Mouse (Mus musculus): ENCODE measurements at regions not wholly inside any gene's neighbourhood (a gene's known extent, or its start where the extent isn't known, plus 50 kb on each side); places are given as distances from the start of the nearest gene placed in this dataset.

DNA sequence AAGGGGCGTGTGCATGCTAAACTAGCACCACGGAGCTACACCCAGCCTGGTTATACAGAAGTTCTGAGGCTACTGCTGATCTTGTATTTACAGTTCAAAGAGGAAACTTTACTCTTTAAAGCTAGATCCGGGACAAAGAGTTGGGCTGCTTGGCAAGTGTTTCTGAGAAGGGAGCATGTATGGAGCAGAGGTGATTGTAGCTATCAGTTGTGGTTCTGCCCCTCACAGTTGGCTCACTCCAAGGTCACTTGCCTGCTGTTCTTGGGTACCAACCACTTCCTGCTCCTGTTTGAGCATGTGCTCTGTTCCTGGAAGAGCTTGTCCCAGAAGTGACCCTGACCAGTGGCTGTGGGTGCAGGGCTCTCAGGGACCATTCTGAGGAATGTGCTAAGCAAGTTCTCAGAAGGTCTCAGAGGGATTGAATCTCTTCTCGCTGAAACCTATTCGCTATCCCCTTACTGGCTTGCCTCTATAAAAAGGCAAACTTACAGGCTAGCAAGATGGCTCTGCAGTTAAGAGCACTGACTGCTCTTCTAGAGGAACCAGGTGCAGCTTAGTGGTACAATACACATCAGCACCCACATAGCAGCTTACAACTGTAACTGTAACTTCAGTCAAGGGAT is 94.9 kb upstream of the Max start:
- CTCF ChIA-PET, result no interaction called here

DNA sequence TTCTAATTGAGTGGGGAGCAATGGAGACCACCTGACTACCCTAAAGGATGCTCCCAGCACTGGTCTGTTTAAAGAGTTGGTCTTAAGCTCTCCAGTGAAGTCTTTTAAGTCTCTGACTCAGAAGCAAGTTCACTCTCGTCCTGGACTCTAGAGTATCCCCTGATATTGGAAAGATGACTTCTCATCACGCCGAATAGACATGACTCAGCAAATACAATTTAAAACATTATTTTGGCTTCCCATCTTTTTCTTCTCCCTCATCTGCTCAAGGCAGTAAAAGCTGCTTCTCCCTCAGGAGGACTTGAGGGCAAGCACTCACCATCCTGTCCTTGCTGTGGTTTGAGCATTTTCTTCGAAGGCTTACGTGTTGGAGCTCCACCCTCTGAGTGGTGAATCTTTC is 92.7 kb upstream of the Max start:
- CTCF ChIA-PET, result no interaction called here

DNA sequence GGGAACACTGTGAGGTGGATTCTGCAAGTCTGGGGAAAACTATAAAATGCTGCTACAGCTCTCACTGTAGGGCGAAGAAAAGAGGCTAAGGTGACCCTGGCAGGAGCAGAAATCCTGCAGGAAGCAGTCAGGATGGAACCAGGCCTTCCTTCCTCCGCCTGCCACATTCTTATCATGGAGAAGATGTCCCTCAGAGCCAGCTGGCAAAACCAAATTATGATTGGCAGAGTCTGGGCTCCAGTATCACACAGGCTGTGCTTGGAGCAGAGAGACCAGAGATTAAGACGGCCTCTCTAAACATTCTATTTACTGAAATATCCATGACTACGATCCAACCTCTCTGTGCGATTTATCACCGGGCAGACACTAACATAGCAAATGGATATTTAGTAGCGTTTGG is 92.2 kb upstream of the Max start:
- CTCF ChIA-PET, result no interaction called here

DNA sequence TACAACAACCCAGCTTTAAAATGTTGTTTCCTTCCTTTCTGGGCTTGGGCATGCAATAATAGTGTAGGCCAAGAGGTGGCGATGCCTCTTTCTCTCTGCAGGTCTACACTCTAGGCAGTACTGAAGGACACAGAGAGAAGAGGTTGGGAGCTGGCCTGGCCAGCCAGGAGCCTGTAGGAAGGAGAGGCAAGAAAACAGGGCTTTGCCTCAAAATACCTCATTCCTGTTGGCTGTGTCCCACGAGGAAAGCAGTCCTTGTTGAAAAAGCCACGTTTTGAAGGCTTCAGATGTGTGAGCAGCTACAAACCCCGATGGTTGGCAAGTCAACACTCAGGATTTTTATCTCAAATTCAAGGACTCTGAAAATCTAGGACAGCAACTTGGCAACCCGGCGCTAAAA is 90.9 kb upstream of the Max start:
- CTCF ChIA-PET, result no interaction called here

DNA sequence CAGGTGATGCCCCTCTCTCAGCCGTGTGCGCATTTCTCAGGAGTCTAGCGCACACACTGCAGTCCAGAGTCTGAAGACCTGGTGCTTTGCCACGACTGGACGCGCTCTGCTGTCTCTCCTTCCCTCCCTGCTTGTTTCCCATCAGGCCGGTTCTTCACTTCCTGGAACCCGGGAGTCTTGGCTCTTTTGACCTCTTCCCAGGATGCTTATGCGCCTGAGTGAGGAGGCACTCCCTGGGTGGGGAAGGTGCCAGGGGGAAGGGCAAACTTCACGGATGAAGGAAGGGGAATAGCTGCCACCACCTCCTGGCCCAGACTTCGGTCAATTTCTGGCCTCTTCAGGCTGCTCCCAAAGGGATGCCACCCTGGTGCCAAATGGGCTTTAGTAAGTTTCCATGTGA is 86.4 kb upstream of the Max start:
- CTCF ChIA-PET, result no interaction called here

DNA sequence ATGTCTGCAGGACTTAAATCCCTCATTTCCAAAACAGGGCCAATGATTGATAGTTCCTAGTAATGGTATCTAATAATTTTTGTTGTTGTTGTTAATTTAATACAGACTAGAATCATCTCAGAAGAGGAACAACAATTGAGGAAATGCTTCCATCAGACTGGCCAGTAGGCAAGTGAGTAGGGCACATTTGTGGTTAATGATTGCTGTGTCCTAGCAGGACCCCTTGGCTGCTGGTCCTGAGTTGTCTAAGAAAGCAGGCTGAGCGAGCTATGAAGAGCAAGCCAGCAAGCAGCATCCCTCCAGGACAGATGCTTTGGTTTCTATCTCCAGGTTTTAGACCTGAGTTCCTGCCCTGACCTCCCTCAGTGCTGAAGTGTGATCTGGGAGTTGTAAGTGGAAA is 85.3 kb upstream of the Max start:
- CTCF ChIA-PET, result interaction anchor here (0.5 kb wide), 1 partner anchor 96 kb away, joined by 3 read pairs; no protein-coding TSS in a partner anchor

DNA sequence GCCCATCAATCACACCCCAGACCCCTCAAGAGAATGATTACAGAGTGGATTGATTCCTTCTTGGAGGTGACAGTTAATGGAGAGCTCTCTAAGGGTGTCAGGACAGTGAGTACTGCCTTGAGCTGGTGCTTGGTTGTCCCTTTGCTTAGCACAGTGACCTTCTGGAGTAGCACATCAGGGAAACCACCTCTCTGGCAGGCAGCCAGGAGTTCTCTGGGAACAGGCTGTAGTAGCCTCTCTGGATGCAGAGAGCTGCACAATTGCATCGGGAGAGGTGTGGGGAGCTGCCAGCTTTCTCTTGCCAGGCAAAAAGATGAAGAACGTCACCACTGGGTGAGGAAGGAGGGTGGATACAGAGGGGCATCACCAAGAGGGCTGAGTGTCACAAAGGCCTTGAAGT is 84.0 kb upstream of the Max start:
- CTCF ChIA-PET, result no interaction called here

DNA sequence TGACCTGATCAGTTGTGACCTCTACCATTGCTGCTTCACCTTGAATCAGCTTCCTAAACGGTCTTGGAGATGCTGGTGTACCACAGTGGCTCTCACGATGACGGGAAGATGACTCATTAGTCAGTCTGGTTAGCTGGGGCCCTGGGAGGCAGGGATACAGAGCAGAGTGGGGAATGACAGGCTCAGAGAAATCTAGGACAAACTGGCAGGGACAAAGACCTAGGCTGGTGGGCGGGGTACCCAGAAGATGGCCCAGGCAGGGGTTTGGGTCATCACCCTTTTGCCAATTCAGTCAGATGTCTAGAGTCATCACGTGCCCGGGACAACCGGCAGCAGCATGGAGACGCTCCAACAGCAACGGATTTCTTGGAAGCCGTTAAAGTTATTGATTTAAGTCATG is 83.4 kb upstream of the Max start:
- CTCF ChIA-PET, result no interaction called here

DNA sequence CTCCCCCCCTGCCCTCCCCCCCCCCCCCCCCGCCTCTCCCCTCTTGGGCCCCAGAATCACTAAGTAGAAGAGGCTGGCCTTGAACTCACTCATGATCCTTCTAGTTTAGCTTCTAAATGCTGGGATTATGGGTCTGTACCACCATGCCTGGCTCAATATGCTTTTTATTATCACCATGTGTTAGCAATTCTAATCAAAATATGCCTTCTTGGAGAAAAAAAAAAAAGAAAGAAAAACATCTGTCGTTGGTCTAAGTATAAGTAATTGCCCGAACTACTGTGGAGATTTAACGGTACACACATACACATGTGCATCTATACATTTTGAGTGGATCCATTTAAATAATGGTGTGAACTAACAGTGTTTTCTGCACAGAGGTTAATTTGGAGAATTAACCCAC is 80.4 kb upstream of the Max start:
- CTCF ChIA-PET, result interaction anchor here (0.7 kb wide), 1 partner anchor 913 kb away, joined by 6 read pairs; no protein-coding TSS in a partner anchor

DNA sequence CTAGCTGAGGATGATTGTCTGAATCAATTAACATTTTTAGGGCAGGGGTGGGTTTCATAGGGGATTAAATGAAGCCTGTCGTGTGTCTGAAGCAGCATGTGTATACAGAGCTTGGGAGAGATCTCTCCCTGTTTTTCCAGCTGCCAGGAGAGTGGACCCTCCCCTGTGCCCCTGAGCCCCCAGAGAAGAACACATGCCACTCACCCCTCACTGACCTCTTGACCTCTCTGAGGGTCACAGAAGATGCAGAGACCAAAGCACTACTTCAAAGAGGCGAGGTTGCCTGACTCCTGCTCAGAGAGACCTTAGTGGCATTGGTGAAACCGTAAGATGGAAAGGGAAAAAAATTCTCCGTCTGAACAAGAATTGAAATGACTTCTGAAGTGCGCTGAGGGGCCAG is 79.1 kb upstream of the Max start:
- CTCF ChIA-PET, result no interaction called here

DNA sequence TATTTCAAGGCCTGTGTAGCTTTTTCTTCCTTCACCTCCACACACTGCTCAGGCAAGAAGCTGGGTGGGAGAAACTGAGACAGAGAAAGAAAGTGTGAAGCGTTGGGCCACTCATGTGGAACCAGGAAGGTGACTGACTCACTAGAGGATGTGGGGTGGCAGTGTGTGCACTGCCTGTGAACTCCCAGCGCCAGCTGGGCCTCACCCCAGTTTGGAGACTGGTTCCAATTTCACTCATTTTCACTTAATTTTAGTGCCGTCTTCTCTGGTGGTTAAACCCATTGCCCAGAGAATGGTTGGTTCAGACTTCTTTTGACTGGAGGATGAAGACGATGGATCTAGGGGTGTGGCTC is 77.9 kb upstream of the Max start:
- CTCF ChIA-PET, result interaction anchor here (0.6 kb wide), 1 partner anchor 150 kb away, joined by 9 read pairs; no protein-coding TSS in a partner anchor

DNA sequence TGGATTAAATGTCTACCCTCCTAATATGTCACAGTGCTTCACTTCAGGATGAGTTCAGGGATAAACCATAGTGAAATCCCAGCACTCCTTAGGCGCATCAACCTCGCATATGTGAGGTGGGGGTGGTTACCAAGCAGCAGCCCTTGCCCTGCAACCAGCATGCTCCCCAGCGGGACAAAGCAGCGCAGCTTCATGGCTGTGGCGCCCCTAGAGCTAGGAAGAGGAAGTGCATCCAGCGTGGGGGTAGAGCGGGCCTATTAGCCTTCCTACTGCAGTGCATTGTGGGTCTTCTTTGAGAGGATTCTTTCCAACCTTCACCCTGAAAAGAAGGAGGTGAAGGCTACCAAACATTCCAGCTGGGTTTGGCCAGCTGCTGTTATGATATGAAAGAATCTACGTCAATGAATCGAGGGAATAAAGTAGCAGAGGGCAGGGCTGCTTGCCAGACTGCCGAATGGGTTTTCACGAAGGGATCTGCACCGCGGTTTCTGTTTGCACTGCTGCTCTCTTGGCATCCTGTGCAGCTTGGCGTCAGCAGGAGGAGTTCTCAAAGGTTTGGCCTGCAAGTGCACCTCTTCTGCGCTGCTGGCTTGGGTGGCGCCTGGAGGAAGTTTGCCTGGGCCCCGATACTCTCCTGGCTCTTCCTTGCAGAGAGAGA is 77.4 kb upstream of the Max start:
- CTCF ChIA-PET, result interaction anchor here (0.6 kb wide), 1 partner anchor 150 kb away, joined by 9 read pairs; no protein-coding TSS in a partner anchor

DNA sequence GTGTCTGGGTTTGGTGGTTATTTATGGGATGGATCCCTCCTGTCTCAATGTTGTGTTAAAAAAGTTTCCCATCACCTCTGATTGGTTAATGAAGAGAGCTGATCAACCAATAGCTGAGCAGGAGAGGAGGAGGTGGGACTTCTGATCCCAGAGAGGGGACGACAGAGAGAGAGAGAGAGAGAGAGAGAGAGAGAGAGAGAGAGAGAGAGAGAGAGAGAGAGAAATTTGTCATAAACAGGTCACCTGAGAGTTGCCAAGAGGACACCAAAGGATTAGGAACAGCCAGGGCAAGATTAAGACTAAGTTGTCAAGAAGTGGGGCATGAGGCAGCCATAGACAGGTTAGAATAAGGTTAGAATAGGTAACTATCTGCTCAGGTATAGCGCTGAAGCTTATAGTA is 73.7 kb upstream of the Max start:
- CTCF ChIA-PET, result no interaction called here

DNA sequence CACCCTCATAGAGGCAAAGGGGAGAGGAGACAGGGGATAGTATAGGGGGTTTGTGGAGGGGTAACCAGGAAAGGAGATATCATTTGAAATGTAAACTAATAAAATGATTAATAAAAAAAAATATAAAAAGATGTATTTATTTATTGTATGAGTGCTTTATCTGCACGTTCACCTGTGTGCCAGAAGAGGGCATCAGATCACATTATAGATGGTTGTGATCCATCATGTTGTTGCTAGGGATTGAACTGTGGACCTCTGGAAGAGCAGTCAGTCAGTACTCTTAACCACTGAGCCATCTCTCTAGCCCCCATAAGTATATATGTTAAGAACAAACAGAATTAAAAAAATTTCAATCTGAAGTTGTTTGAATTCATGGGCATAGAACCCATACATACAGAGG is 69.4 kb upstream of the Max start:
- CTCF ChIA-PET, result no interaction called here

DNA sequence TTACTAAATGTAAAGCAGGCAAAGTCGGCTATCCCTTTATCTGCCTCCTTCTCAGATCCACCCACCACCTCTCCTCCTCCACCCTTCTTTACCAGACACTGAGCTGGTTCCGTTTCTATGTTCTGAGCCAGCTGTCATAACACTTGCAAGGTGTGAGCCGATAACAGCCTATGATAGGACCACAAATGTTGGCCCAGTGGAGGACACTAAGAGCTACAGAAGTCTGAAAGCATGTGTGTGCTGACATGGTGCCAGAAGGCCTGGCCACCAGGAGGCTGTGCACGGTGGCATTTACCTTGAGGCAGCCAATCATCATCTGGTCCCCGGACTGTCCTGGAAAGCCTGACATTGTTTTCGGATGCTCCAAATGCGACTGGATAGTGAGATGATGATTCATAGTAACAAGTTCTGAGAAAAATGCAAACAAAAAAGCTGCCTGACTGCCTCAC is 63.5 kb upstream of the Max start:
- CTCF ChIA-PET, result no interaction called here

DNA sequence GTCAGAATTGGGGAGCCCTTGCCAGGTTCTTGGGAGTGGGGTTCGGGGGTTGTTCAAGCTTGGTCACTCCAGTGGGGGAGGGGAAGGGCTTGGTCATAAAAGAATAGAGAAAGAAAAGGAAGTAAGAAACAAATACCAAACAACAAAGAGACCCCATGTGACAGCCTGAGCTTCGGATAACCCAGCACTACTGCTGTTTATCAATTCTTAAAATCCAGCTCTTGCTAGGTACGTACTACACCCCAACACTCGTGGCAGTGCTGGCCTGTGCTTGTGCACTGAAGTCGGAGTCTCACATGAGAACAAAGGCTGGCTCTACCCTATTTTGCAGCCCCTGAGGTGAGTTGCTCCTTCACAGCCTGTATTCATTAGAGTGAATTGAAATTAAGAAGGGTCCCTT is 60.5 kb upstream of the Max start:
- CTCF ChIA-PET, result no interaction called here

DNA sequence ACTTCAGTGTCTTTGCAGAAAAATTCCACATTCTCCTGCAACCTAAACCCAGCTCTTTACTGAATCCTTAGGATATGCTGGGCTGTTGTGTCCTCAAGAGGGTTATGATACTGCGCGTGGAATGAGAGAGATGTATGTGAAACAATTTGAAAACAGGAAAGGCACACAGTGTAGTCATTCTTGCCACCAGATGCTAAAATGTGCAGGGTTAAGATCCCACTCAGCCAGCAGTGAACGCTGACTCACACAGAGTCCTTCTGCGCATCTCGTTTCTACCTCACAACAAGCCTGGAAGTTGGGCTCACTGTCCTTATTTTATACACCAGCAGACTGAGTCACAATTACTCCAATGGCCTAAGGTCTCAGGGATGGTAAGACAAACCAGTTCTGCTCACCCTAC is 59.9 kb upstream of the Max start:
- CTCF ChIA-PET, result no interaction called here

DNA sequence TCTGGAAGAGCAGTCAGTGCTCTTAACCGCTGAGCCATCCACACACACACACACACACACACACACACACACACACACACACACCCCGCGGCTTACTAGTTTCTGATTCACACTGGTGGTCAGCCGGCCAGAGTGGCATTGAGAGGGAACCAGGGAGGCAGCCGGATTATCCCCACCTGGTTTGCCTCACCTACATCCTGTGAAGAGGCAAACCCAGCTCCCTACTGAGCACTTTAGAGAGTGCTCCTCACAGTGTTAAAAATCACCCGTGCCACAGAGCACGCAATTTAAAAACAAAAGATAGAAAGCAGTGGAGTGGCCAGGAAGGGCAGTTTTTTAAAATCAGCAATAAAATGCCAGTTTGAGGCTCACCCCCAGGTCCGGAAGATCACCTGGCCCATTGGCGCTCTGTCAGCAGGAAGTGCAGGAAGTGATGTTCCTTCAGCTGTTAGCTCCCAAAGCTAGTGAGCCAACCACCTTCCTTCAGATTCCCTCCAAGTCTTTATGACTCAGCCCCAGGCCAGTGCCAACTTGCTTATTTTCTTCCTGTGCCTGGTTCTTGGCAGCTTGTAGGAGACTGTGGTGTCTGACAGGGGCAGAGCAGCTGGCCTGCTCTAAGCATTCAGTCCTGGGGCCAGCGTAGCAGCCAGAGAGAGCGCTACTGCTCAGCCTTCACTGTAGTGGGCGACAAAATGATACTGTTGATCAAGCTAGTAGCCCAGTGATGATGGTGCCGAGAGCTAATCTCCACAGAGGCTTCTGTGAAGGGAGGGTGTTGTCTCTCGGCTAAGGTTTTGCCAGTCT is 57.9 kb upstream of the Max start:
- CTCF ChIA-PET, result interaction anchor here (0.6 to 0.7 kb wide), 2 partner anchors 95 to 118 kb away, joined by 3 to 4 read pairs; no protein-coding TSS in a partner anchor

DNA sequence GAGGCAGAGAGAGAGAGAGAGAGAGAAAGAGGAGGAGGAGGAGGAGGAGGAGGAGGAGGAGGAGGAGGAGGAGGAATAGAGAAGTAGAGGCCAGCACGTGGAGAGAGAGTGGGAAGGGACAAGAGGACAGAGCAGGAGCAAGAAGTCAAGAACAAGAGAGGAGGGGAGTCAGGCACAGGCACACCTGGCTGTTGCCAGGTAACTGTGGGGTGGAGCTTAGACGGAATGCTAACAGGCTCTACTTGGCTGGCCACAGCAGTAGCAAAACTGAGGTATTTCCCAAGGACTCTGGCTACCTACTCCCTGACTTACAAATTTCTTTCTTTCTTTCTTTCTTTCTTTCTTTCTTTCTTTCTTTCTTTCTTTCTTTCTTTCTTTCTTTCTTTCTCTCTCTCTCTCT is 57.1 kb upstream of the Max start:
- CTCF ChIA-PET, result interaction anchor here (0.7 kb wide), 1 partner anchor 119 kb away, joined by 4 read pairs; no protein-coding TSS in a partner anchor

DNA sequence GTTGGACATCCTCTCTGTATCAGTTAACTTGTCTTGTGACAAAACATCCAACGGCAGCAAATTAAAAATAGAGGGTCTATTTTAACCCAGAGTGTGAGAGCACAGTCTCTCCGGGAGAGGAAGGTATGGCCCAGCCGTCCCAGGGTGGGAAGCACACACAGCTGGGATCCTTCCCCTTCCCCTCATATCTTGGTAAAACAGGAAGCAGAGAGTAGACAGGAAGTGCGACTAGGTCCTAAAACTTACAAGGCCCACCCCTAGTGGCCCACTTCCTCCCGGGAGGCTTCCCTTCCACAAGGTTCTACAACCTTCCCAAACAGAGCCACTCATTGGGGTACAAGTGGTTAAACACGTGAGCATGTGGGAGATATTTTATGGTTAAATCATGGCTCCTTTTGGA is 56.4 kb upstream of the Max start:
- CTCF ChIA-PET, result no interaction called here

DNA sequence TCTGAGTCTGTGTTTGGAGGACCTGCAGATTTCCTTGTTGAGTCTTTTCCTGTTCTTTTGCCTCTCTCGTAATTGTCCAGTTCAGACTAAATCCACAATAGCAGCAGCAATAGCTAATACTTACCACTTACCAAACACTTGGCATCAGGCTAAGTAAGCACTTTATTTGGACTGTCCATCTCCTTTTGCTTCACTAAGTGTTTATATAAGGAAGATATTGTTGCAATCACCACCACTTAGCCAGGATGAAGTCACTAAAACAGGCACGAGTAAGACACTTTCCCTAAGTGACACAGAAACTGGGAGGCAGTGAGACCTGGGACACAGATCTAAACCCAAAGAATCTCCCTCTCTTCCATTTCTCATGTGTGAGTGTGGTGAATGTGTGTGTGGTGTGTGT is 52.9 kb upstream of the Max start:
- CTCF ChIA-PET, result no interaction called here
